Mouse (Mus musculus) liver (tissue): ENCODE measurements around the gene Ppm1e.

Source experiments
- DNase-seq: peaks from one replicate; pipeline ENCODE4 v3.0.0-alpha.2; 2020; ENCODE audit warnings: mixed read lengths

Gene Ppm1e

GRCm38 (mm10) chr11:87247494-87247866 lies 111.3 kb downstream of the Ppm1e start:
- DNase-seq: no peak

GRCm38 (mm10) chr11:87246724-87247493 lies 111.9 kb downstream of the Ppm1e start:
- no peak for DNase-seq

GRCm38 (mm10) chr11:87246107-87246651 lies 112.6 kb downstream of the Ppm1e start:
- DNase-seq: no peak

GRCm38 (mm10) chr11:87245171-87245840 lies 113.5 kb downstream of the Ppm1e start:
- DNase-seq: no peak

GRCm38 (mm10) chr11:87241256-87241655 lies 117.6 kb downstream of the Ppm1e start:
- DNase-seq: no peak

GRCm38 (mm10) chr11:87240833-87241215 lies 118.0 kb downstream of the Ppm1e start:
- no peak for DNase-seq

- no peak for DNase-seq
These were observed 118.5 kb downstream of the Ppm1e start for GRCm38 (mm10) chr11:87240141-87240832.

- DNase-seq: no peak
These were observed 119.8 kb downstream of the Ppm1e start for GRCm38 (mm10) chr11:87238891-87239530.

- DNase-seq: no peak
These were observed 123.3 kb downstream of the Ppm1e start for GRCm38 (mm10) chr11:87235486-87235872.

GRCm38 (mm10) chr11:87234743-87235485 lies 123.9 kb downstream of the Ppm1e start:
- no peak for DNase-seq

- DNase-seq: no peak
These were observed 125.4 kb downstream of the Ppm1e start for GRCm38 (mm10) chr11:87233377-87233776.

GRCm38 (mm10) chr11:87227056-87227455 lies 131.8 kb downstream of the Ppm1e start:
- DNase-seq: no peak

GRCm38 (mm10) chr11:87222686-87223085 lies 136.1 kb downstream of the Ppm1e start:
- no peak for DNase-seq

- DNase-seq: no peak
These were observed 146.5 kb downstream of the Ppm1e start for GRCm38 (mm10) chr11:87212313-87212712.
